Mouse (Mus musculus): ENCODE results near the gene Kyat1.

Kyat1 gene

GRCm38 (mm10) chr2:30205629-30206357 is at the start of gene Kyat1:
Kyat1 (minus strand) TSS chr2:30205847.
- peak; percentile 99 for DNase-seq

GRCm38 (mm10) chr2:30253809-30254208 is 48.2 kb upstream of the Kyat1 start:
- no peak for DNase-seq

- no peak for DNase-seq
Observed at GRCm38 (mm10) chr2:30252521-30252920, 46.9 kb upstream of the Kyat1 start.

- peak; percentile 70 for DNase-seq
Observed at GRCm38 (mm10) chr2:30251417-30252104, 45.9 kb upstream of the Kyat1 start.

DNA sequence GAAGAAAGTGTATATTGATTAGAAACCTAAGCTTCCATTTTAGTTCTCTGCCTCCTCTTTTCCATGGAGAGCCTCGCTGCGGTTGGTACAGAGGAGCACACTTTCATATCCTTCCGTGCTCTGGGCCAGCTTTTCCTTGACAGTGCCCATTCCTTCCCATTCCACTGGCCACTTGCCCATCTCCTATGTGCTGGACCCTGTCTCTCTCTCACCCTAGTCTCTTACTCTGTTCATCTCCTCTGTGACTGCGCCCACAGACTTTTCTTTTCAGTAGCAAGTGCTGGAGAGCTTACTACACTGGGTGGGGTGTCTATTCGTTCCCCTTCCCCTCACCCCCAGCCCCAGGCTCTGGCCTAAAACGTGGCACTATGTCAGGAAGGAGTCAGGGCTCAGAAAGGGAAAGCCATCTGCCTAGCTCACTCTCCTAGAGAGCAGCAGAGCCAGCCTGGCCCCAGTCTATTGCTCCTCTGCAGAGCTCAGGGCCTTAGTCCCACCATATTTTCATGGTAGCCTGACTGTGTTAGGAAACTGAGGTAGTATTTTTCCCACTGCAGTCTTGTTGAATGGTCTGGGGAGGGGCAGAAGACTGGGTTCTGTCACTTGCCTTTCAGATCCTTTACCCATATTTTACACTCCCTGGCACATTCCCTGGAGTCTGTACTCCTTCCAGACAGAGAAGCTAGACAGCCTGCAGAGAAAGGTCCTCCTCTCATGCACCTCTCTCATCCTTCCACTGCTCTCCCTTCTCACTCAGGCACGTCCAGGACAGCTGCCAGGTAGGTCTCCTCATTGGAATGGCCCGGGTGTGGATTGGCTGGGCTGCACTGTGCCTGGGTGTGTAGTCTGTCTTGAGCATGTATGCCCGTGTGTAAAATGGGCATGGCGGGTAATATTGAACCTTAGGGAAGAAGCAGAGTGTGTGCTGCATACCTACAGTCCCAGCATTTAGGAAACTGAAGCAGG is 44.8 kb upstream of the Kyat1 start:
- DNase-seq: no peak

- DNase-seq: no peak
Observed at GRCm38 (mm10) chr2:30249182-30249581, 43.5 kb upstream of the Kyat1 start.

GRCm38 (mm10) chr2:30247681-30248080 is 42.0 kb upstream of the Kyat1 start:
- DNase-seq: no peak

- no peak for DNase-seq
Observed at GRCm38 (mm10) chr2:30247036-30247435, 41.4 kb upstream of the Kyat1 start.

DNA sequence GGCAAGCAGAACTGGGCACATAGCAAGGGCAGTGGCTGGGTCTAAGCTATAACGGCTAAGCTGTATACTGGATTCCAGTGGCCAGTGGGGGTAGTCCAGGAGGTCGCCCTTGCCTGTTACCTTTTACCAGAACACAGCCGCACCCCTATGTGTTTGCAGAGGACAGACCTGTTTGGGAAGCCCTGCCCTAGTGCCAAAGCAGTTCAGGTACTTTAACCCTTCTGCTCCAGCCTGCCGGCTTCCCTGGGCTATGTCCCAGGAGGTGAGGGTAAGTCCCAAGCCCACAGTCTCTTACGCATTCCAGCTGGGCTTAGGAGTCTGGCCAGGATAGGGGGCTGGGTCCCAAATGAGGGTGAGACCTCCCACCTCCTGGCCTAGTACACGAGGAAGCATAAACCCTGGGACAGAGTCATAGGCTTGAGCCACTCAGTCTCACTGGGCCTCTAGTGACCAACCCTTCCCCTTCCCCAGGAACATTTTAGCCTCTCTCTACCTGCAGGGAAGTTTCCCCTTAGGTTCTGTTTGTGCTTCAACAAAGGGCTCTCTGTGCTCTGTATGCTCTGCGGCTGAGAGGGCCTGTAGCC is 39.0 kb upstream of the Kyat1 start:
- DNase-seq: no peak

GRCm38 (mm10) chr2:30243391-30243790 is 37.7 kb upstream of the Kyat1 start:
- no peak for DNase-seq

DNA sequence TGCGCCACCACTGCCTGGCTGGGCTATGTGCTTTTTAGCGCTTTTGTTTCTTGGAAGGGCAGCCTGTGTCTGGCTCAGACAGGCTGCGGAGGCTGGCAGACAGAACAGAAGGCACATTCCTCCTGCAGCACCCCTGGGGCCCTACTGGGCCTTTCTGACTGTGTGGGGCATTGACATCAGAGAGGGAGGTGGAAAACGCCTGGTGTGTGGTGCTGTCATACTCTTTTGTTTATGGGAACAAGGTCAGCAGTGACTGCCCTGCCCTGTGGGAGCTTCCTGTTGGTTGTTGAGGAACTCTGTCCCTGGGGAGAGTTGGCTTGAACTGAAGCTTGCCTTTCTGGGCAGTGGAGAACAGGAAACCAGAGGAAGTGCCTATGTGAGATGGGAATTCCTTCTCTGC is 36.9 kb upstream of the Kyat1 start:
- DNase-seq: peak; percentile 92

DNA sequence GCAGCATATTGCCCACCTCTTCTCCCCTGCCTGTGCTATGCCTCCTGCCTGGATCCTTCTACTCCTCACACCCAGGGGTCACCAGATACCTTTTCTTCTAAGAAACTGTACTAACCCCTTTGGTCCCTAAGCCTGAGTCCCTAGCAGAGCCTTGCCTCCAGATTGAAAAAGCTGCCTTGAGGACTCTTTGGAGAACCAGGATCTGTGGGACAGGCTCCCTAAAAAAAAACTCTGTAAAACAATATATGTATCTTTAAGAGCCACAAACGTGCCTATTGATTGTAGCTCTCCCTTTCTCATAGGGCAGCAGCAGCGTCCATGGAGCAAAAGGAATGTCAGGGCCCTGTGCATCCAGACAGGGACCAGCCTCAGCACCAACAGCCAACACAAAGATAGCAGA is 34.6 kb upstream of the Kyat1 start, which contains the start of gene Gm28035:
TSS of gene Gm28035 (plus strand) at position 301 of the 400 bp plus-strand sequence.
- no peak for DNase-seq

DNA sequence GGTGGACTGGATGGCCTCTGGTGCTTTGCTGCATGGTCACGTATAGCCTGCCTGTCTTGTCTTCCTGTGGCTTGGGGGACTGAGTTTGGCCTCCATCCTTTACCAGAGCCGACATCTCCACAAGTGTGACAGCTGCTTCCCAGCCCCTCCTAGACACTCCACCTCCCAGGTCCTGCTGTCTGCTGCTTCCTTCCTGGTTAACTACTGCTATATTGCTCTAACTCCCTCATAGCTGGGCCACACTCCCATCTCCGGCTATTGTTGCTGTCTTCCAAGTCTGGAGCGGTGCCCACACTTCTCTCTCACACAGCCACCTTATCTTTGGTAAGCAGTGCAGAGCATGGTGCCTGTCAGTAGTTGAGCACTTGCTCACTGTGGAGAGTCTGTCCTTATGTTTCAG is 34.1 kb upstream of the Kyat1 start:
- DNase-seq: peak; percentile 83

GRCm38 (mm10) chr2:30238906-30239465 is 33.3 kb upstream of the Kyat1 start:
- no peak for DNase-seq

DNA sequence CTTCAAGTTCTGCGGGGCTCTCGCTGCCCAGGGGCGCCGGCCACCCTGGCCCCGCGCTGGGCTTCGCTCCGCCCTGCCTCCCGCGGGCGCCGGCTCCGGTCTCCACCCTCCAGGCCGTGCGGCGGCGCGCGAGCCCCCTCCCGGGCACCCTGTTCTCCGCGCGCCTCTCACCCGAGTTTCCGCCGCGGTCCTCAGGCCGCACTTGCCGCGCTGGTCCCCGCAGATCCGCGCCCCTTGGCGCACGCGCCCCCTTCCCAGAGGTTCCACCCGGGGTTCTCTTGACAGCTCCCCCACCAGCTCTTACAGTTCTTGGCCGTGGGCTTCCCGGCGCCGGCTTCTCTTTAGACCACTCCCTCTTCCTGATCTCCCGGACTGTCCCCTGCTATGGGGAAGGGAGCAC is 32.2 kb upstream of the Kyat1 start:
- DNase-seq: peak; percentile 64

- DNase-seq: peak; percentile 100
Observed at GRCm38 (mm10) chr2:30237199-30237880, 31.7 kb upstream of the Kyat1 start, which contains the start of gene Lrrc8a. Lrrc8a (plus strand) TSS chr2:30237715.

- DNase-seq: no peak
Observed at GRCm38 (mm10) chr2:30236426-30237198, 31.0 kb upstream of the Kyat1 start.

DNA sequence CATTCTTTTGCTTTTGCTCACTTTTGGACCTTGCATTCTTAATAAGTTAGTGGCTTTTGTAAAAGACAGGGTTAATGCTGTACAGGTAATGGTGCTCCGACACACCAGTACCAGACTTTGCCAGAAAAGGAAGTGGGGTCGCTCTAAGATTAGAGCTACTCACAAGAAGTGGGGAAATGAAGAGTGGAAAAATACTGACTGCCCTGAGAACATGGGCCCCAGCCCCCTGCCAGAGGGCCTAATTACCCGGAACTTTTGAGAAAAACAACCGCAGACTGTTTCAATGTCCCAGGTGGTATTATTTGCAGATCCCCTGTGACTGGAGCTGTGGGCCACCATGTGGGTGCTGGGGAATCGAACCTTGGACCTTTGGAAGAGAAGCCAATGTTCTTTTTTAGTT is 29.9 kb upstream of the Kyat1 start:
- no peak for DNase-seq

- DNase-seq: no peak
Observed at GRCm38 (mm10) chr2:30216293-30216692, 10.6 kb upstream of the Kyat1 start.

GRCm38 (mm10) chr2:30215493-30215892 is 9.8 kb upstream of the Kyat1 start:
- DNase-seq: peak; percentile 69

GRCm38 (mm10) chr2:30214745-30215144 is 9.1 kb upstream of the Kyat1 start:
- DNase-seq: peak; percentile 72

All from lung, postnatal 36 days (tissue).